Mouse (Mus musculus) heart, postnatal 36 days (tissue): ENCODE measurements around the gene Zmiz1. TPM values are rescaled to one million over a fixed set of nuclear protein-coding genes. Genes with fewer than 3 reads are reported as not detected.

ENCODE experiments used
- DNase-seq, 2 experiments: peaks; one replicate each; pipeline ENCODE4 v3.0.0; 2021 to 2022
- intact Hi-C: fragments of 180-260 bp; cut with DNase I; formaldehyde crosslinking; loops from one replicate; pipeline ENCODE4 v1.15.1; 2025
- total RNA-seq, 2 experiments: library from RNA; stranded (reverse); gene quantifications; 2 replicates each; pipeline ENCODE4 v1.2.3; 2021

Zmiz1 gene
- total RNA-seq, 2 experiments from 2014 or later = 38.8 to 41.7 TPM

DNA sequence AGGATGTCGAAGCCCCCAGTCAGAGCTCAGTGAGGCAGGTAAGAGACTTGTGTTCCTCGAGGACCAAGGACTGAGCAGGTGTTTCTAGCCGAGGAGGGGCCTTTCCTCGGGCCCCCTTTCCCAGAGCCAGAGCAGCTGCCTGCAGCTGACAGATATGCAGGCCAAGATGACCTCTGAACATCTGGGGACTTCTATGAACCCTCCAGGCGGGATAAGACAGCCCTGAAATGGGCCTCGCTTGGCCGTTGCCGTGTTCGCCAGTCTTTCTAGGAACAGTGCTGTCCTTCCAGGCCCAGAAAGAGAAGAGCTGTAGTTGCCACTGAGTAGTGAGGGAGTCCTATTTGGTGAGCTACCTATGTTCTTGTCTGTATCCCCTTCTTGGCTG, 65.1 kb downstream of the Zmiz1 start:
- intact Hi-C loops = loop anchor here (2.0 kb wide), 1 partner anchor 63 kb away; no protein-coding TSS in a partner anchor
- DNase-seq = no peak

- intact Hi-C loops = loop anchor here (2.0 kb wide), 1 partner anchor 64 kb away; no protein-coding TSS in a partner anchor
- peak in 1 of 2 experiments; percentile 43 for DNase-seq
Measured at GRCm38 (mm10) chr14:25524884-25525283, 65.9 kb downstream of the Zmiz1 start.

DNA sequence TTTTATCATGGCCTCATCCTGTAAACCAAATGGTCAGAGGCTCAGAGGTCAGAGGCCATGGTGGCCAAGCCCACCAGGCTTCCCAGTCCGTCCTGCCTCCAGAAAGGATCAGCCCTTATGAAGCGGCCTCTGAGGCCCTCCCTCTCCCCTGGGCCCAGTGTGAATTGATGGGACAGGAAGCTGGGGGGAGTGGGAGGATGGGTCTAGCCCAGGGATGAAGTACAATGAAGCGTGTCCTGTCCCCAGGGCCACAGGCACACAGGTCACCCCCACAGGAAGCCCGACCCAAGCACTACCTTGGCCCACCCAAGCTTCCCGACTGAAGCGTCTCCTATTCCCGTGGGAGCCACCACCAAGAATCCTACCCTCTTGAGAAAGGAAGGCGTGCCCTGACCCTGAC, 66.7 kb downstream of the Zmiz1 start:
- intact Hi-C loops = loop anchor here (2.0 kb wide), 1 partner anchor 65 kb away; no protein-coding TSS in a partner anchor
- peak in 1 of 2 experiments; percentile 63 for DNase-seq

DNA sequence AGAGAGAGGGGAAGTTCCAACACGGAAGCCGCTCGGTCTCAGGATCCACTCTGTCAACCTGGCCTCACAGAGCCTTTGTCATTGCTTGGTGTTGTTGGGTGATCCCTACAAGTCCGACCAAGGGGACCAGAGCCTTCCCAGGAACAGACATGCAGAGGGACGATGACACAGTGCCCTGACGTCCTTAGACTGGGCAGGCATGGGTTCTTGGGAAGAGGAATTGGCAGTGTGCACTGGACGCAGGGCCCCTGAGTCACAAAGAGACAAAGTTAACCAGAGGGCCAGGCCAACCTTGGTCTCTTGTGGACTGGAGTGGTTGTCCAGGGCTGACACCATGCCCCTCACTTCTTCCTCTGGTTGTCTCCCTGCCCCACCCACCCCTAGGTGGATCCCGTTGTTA, 67.9 kb downstream of the Zmiz1 start:
- intact Hi-C loops = no loop called here

DNA sequence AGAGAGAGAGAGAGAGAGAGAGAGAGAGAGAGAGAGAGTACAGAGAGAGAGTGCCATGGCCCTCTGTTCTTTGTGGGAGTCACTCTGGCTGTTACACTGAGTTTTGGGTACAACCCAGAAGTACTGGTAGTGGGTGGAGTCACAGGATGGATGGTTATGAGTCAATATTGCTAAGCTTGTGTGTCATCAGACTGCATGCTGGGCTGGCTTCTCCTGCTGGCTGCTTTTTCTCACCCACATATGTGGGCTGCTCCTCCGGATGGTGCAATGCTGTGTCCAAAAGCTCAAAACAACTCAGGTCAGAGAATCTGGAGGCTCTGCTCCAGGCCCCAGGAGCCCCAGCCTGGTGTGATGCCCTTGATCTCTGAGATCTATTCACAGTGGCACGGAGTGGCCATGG, 68.3 kb downstream of the Zmiz1 start:
- intact Hi-C loops = no loop called here
- DNase-seq = no peak

More for the DNA sequence above, 67.9 kb downstream of the Zmiz1 start:
- DNase-seq = no peak

- intact Hi-C loops = no loop called here
- DNase-seq = no peak
Measured at GRCm38 (mm10) chr14:25530342-25530741, 71.4 kb downstream of the Zmiz1 start.

GRCm38 (mm10) chr14:25530815-25531214, 71.8 kb downstream of the Zmiz1 start:
- no peak for DNase-seq
- intact Hi-C loops = no loop called here

GRCm38 (mm10) chr14:25533010-25533409, 74.0 kb downstream of the Zmiz1 start:
- intact Hi-C loops = no loop called here
- no peak for DNase-seq

DNA sequence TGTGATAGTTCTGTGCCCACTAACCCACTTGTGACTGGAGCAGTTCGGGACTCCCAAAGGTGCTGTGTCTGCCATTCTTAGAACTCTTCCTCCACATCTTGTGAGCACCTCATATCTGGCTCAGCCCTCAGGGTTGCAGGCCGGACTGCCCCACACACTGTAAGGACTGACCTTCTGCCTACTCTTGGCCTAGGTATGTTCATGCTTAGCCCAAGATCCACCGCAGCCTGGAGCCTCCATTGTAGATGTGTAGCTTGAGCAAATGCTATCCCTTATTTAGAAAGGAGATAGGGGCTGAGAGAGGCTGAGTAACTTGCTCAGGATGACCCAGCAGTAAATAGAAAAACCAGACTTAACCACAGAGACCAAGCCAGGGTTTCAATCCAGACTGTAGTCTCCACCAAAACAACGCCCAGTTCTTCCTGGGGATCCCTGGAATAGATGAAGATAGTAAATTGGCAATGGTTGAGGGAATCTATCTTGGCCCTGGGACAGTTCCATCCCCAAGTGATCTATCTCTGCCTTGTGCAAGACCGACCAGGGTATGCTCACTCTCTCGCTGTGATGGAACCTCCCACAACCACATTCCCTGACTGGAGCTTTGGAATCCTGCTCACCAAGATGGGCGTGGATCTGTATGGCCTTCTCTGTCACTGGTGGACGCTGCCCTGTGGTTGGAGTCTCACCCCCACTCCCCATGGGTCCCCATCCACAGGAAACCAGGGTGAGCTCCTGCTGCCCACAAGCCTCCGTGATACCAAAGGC, 74.8 kb downstream of the Zmiz1 start:
- no peak for DNase-seq
- intact Hi-C loops = no loop called here

GRCm38 (mm10) chr14:25534396-25534769, 75.4 kb downstream of the Zmiz1 start:
- intact Hi-C loops = no loop called here
- DNase-seq = no peak

DNA sequence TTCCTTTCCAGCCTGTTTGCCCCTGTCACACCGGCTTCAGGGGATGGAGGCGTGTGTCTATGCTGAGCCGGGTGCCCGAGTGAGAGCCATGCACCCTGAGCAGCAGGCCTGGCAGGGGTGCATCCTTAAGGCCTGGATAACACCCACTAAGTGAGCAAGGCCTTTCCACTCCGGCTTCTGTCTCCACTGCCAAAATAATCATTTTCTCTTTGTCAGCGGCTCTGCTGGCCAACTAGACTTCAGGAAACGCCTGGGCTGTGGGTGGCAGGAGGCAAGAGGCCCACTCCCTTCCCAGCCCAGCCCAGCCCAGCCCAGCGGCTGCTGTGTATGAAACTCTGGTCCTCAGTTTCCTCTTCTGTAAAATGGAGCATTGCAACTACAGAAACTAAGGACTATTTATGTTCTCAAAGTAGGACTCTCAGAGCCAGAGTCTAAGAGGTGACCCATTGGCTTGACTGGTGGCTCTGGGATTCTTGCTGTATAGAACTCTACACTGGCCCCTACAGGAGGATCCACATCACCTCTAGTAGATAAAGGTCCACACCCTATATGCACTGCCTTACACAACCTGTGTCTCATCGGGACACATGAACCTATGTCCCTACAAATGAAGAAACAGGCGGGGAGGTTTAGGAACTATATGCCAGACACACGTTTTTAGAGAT, 76.1 kb downstream of the Zmiz1 start:
- intact Hi-C loops = no loop called here
- no peak for DNase-seq

DNA sequence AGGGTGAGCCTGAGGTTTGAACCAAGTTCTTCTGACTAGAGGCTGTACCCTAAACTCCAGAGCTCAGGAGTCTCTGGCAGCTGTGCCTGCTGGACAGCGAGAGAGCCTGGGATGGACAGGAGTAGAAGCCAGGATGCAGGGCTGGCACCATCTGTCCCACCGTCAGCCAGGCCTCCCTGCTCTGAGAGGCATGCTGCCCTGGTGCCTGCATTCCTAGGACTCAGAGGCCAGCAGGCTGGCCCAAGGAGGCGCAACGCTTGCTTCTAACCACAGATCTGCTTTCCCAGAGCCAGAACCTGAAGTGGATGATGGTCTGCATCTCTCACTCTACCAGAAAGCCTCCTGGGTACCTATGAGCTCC, 76.6 kb downstream of the Zmiz1 start:
- no peak for DNase-seq
- intact Hi-C loops = no loop called here

GRCm38 (mm10) chr14:25536476-25536875, 77.5 kb downstream of the Zmiz1 start:
- intact Hi-C loops = no loop called here
- DNase-seq = no peak

GRCm38 (mm10) chr14:25537351-25537750, 78.4 kb downstream of the Zmiz1 start:
- intact Hi-C loops = no loop called here
- DNase-seq = no peak

DNA sequence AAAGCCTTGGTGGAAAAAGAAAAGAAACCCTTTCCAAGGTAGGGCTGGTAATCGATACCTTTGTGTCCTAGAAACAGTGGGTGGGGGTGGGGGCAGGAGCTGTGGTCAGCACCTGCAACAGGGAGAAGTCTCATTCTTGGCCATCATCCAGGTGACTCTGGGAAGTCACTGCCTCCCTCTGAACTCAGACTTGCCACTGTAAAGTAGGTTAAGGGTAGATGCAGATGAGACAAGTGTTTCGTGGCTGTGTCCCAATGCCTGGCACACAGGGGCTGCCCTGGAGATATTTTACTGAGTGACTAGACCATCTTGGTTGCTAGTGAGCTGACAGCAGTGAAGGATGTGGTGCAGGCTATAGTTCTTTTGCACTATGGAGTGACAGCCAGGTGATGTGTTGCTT, 79.5 kb downstream of the Zmiz1 start:
- intact Hi-C loops = no loop called here
- no peak for DNase-seq

DNA sequence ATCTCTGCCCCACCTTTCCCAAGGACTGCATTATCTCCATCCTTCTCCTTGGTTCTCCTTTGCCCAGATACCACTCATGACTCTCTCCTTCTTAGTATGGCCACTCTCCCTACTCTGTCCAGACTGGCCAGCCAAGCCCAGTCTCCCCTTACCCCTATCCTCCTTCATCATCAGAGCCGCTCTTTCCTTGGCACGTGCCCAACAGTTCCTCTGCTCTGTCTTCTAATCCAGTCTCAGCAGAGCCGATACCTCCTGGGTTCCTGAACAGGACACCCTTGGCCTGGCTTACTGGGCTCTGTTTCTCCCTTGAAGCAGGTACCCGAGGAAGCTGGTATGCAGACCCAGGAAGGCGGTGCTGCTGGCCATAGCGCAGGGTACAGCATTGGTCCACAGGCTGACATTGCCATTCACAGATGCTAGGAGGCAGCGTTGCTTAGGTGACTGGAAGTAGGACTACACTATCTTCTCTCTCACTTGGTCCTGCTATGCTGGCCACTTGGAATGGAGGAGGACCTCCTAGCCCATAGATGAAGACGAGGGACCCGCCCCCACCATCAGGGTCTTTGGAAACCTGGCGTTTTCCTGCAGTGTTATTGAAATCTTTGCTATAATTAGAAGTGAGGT, 80.6 kb downstream of the Zmiz1 start:
- intact Hi-C loops = no loop called here

GRCm38 (mm10) chr14:25540172-25540571, 81.2 kb downstream of the Zmiz1 start:
- DNase-seq = no peak
- intact Hi-C loops = no loop called here

More for the DNA sequence above, 80.6 kb downstream of the Zmiz1 start:
- DNase-seq = no peak

DNA sequence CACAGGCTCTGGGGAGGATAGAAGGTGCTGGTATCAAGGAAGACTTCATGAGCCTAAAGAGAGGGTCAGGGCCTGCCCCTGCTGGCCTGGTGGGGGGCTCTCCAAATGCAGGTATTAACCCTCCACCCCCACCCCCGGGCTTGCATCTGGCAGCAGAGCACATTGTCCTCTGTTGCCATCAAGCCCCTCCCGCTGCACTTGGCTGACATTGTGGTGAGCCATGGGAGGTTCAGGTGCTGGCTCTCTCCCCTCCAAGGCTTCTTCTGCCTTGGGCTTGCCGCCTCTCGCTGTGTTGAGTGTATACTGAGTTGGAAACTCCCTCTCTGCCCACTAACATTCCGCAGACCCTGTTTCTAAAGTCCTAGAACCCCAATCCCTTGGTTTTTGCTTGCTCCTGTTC, 82.2 kb downstream of the Zmiz1 start:
- intact Hi-C loops = no loop called here

DNA sequence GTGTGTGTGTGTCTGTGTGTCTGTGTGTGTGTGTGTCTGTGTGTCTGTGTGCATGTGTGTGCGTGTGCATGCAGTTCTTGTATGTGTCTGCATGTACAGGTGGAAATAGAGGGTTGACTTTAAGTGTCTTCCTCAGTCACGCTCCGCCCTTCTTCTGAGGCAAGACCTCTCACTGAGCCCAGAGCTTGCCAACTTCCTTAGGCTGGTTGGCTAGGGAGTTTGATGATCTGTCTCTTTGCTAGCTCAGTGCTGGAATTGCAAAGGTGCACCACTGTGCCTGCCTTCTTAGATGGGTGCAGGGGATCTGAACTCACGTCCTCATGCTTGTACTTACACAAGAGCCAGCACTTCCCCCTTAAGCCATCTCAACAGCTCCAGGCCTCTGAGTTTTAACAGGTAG, 84.1 kb downstream of the Zmiz1 start:
- DNase-seq = no peak
- intact Hi-C loops = no loop called here

More for the DNA sequence above, 82.2 kb downstream of the Zmiz1 start:
- DNase-seq = no peak

- DNase-seq = no peak
- intact Hi-C loops = no loop called here
Measured at GRCm38 (mm10) chr14:25543927-25544326, 84.9 kb downstream of the Zmiz1 start.

DNA sequence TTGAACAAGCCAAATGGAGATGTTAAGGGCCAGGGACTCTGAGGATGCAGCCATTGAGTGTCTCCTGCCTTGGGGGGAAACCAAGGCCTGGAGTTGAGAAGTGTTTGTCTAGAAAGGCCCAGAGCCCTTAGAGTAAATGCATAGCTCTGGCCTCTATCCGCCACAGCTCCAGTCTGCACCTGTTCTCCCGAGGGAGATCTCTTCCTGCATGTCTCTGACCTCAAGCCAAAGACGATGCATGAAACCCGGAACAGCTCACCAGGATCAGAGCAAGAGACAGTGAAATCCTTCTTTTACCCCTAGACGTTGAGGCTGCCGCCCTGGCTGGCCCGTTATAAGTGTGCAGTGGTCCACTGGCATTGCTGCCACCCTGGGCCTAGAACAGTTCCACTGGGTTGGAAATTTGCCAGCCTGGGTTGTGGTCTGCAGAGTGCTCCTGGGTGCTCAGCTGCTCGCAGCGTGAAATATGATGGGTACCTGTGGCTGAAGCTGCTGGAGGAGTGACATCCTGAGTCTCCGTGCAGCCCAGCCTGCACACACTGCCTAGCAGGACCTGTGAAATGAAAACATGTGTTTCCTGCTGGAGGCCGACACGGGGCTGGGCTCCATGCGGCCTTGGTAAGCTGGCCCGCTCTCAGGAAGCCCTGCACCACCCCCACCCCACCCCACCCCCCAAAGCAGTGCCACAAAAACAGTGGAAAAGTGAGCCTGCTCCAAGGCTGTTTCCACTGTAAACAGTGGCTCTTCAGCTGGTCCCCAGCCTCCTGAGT, 88.1 kb downstream of the Zmiz1 start:
- intact Hi-C loops = no loop called here
- no peak for DNase-seq
